Mouse (Mus musculus): ENCODE data around the gene Rfpl4.
"Not testable (repeated sequence)": the region's sequence is repeated elsewhere in the genome, so short reads cannot be mapped to it uniquely, and the experiment has no call there.

The Rfpl4 gene

DNA sequence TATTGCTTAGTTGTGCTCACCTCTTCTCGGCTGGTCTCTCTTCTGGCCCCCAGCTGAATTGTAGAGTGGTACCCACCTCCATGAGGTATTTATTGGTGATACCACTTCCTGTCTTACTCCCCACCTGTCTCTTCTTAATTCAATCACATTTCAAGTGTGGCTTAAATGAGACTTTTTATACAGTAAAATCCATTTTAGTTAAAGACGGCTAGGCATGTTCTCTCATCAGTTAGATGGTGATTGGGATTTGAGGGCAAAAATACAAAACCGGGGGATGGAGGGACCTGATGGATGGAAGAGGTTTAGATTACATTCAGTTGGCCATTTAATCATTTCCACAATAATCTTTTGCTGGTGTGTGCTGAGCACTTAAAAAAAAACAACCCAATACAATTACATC lies at the start of gene Rfpl4:
TSS of gene Rfpl4 (minus strand) at position 101 of the 400 bp plus-strand sequence.
- DNase-seq (ENCODE audit: low spot score): no peak

DNA sequence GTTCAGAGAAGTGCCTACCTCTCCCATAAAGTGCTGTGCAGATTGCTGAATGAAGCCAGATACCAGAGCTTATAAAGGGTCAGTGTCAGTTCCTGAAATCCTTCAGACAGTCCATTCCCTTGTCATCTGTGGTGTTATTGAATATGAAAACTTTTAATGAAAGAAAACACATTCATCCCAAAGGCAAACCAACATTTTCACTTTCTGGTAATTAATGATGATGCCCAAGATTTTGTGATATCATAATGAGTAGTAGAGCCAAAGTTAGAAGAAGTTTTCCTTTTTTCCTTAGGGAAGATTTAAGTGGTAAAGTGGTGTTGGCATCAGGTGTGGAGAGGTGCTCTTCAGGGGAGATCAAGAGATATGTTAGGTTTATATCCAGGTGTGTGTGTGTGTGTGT lies 32.8 kb upstream of the Rfpl4 start, which contains the start of gene Vmn1r55:
TSS of gene Vmn1r55 (minus strand) at position 101 of the 400 bp plus-strand sequence.
- not testable (repeated sequence) for DNase-seq (ENCODE audit: low spot score)

DNA sequence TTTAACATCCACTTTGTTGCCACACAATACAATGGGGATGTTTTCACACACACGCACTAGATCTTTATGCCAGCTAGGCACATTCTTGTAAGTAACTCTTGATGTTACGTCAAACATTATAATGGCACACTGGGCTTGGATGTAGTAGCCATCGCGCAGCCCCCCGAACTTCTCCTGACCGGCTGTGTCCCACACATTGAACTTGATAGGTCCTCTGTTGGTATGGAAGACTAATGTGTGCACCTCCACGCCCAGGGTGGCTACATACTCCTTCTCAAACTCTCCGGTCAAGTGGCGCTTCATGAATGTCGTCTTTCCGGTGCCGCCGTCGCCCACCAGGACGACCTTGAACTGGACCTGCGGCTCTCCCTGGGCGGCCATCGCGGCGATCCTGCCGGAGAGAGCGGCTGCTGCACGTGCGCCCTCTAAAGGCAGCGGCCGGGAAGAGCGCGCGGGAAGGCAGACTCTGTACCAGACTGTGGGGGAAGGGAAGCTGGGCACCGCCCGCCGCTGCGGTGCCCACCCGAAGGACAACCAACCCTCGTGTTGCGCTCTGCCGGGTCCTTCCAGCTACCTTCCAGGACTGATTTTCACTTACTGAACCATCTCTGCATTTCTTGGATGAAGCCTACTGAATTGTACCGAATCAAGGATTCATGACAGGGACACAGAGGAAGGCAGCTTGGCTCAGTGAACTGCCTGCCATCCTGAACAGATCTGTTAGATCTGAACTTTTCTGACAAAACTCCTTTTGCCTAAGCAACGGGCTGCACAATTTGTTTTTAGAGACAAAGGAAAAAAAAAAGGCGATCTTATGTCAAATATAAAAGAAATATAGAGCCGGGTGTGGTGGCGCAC lies 9.0 kb upstream of the Rfpl4 start, which contains the start of gene Rasl2-9:
TSS of gene Rasl2-9 (minus strand) at position 402 of the 858 bp plus-strand sequence.
- DNase-seq (ENCODE audit: low spot score): peak; percentile 63

DNA sequence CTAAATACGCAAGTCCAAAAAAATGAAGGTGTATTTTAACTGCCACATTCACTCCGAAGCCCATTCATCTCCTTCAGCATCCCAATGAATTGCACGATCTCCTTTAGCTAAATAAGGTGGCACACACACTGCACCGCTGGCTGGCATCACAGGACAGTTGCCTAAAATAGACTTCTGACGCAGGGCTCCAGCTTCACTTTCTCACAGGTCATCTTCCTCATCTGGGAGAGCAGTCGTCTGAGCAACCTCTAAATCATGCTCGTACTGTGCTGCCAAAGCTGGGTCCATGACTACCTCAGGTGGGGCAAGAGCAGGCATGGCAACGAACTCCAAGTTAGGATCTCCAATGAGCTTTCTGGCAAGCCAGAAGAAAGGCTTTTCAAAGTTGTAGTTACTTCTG lies 8.3 kb upstream of the Rfpl4 start:
- no peak for DNase-seq (ENCODE audit: low spot score)

DNA sequence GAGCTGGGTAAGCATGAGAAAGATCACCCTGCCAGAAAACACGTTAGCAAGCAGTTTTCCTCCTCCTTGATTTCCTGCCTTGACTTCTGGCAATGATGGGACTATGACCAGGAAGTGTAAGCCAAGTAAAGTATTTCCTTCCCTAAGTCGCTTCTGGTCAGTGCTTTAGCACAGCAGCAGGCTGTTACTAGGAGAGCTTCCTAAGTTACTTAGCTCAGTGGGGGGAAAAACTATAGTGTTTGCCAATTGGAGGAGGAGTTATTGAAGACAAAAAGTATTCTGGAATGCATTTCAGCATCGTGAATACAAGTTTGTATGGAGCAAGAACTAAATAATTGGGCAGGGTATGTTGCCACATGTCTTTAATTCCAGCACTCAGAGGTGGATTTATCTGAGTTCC lies 4.0 kb downstream of the Rfpl4 start:
- DNase-seq (ENCODE audit: low spot score): no peak

DNA sequence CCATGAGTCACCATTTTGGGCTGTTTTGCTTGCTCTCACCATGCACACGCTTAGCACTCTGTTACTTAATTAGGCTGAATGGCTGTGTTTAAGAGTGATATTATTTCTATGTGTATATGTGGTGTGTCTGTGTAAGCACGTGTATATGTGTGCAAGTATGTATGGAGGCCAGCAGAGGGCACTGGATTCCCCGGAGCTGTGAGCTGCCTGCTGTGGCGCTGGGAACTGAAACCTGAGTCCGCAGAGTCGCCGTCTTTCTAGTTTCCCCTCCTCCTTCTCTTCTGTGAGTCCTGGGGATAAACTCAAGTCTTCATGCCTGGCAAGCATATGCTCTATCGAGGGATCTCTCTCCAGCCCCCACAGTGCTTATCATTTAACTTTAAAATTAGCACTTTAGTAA lies 7.4 kb downstream of the Rfpl4 start:
- no peak for DNase-seq (ENCODE audit: low spot score)

DNA sequence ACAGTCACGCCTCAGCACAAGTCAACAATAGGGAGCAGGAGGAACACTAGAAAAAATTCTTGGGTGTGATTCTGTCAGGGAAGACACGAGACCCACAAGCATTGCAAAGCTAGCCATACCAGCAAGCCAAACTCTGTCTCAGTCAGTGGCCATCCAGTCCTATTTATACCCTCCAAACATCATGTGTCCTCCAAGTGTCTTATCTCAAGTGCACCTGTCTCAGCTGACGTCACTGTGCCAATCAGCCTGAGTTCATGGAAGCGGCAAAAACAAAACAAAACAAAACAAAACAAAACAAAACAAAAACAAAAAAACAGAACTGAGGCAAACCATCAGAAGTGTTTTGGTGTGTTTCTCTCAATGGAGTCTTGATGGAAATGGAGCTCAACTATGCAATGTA lies 8.5 kb downstream of the Rfpl4 start:
- no peak for DNase-seq (ENCODE audit: low spot score)

DNA sequence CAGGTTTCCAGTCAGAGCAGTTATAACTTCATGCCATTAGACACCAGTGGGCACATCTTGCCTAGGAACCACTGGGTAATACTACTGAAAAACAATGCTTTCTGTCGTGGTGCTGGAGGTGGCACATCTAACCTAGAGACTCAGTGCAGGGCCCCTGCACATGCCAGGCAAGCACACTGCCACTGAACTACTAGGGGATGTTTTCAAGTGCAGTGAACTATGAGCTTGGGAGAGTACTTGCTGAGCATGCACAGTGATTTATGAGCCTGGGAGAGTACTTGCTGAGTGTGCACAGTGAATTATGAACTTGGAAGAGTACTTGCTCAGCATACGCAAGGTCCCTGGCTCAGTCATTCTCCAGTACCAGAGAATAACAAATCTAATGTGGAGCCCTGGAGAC lies 14.2 kb downstream of the Rfpl4 start:
- no peak for DNase-seq (ENCODE audit: low spot score)

DNA sequence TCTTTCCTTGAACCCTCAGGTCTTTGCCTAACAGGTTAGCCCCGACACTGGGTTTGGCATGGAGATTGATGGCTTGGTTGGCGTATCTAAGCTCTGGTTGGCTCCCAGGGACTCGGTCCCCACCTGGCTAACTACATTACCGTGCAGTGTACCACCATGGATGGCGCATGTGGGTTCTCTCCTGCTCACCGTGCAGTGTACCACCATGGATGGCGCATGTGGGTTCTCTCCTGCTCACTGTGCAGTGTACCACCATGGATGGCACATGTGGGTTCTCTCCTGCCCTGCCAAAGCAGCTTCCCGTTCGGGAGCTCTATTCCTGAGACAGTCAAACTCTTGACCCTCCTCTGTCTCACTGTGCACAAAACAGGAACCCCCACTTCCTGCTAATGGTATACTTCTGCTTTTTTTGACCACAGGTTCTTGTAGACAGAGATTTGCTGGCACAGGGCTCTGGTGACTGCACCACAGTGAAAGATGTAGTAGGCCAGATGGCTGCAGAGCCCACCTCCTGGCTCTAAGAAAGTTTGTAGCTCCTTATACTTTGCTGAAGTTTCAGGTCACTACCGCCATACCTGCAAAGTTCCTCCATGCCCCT lies 15.6 kb downstream of the Rfpl4 start:
- no peak for DNase-seq (ENCODE audit: low spot score)

DNA sequence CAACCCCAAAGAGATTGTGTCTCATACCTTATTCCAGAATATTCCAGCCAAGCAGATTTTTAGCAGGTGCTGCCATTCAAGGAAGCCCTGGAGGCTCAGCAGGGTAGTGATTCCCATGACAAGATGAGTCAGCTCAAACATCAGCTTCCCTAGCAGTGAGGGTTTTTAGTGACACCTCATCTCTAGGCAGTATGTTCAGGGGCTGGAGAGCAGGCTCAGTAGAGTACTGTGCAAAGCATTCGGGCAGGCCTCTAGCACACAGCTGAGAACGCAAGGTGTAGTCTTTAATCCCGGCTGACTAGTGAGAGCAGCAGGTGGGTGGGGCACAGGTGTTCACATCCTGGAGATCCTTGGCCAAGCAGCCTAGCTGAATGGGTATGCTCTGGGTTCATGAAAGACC lies 17.0 kb downstream of the Rfpl4 start:
- DNase-seq (ENCODE audit: low spot score): no peak

DNA sequence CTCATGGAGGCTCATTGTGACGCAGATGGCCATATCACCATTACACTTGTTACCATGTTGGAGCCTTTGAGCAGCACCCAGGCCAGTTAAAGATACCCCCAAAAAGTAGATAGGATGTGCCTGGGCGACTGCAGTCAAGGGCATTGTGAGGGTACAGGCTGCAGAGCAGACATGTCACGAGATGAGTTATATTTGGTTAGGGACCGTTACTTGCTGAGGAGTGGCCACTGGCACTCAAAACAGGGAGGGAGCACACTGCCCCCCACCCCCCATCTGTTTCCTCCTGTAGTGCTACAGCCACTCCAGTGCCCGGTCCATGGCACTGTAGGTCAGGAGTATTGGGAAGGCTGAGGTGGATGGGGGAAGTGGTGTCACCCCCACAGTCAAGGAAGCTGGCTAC lies 18.0 kb downstream of the Rfpl4 start:
- DNase-seq (ENCODE audit: low spot score): no peak

DNA sequence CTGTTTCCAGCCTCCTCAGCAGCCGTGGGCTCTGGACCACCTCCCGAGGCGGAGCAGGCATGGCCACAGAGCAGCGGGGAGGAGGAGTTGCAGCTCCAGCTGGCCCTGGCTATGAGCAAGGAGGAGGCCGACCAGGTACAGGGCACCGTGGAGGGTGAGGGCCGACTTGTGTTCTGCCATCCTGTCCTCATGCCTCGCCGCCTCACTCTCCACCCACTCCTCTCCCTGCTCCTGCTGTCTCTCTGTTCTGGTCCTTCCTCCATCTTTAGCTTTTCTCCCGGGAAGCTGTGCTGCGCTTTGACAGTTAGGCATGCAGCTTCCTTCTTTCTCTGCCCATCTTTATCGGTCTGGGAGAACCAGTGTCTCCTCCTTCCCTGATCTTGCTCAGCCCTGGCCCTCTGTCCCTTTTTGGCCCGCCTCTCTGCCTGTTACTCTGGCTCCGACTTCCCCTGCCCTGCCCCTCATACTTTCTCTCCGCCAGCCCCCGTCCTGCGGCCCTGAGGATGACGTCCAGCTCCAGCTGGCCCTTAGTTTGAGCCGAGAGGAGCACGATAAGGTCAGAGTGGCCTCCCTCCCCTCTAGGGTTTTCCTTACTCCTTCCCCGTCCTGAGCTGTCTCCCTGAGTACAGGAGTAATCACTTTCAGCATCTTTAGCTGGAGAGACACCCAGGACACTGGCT lies 23.8 kb downstream of the Rfpl4 start:
- no peak for DNase-seq (ENCODE audit: low spot score)

DNA sequence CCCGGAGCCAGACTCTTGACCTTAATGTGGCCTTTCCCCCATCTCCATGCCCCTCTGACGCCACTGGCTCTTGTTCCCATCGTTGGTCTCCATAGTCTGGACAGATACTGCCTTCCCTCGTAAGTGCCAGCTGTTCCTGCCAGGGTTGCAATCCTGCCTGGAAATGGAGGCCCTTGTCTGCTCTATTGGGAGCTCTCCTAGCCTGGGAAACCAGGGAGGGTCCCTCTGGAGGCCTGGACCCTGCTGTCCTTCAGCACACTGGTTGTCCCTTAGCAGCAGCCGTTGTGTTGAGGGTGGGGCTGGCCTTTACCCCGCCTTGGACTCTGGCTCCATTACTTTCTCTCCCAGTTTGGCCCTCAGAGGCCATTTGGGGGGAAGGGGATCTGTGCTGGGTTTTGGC lies 24.4 kb downstream of the Rfpl4 start:
- no peak for DNase-seq (ENCODE audit: low spot score)

DNA sequence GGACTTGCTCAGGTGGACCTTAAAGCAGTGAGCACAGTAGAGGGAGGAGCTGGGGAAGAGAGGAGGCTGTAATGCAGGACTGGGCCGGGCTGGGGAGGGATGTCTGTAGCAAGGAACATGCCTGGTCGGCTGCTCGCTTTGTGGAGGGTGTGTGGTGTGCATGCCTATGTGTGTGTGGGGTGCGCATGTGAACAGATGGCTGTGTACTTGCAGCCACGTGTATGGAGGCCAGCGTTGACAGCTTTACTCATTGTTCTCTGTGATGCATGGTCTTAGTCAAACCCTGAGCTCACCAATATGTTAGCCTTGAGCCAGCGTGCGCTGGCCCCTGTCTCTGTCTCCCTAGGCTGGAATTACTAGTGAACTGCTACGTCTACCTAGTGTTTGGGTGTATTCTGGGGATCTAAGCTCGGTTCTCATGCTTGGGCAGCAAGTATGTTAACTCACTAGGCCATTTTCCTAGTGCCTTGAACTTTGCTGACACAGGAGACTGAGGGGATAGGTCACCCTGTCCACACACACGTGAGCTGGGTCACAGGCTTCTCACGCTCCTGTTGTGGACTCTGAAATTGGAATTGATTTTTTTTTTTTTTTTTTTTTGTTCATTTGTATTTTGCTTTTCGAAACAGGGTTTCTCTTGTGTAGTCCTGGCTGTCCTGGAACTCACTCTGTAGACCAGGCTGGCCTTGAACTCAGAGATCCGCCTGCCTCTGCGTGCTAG lies 25.6 kb downstream of the Rfpl4 start:
- no peak for DNase-seq (ENCODE audit: low spot score)

DNA sequence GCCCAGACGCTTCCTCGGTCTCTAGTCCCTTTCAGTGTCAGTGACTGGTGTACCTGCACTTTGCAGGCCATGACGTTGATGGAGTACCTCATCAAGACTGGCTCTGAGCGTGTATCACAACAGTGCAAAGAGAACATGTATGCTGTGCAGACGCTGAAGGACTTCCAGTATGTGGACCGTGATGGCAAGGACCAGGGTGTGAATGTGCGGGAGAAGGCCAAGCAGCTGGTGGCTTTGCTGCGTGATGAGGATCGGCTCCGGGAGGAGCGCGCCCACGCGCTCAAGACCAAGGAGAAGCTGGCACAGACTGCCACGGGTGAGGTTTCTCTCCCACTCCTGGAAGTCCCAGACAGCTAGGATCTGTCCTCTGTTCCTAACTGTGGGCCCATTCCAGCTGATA lies 26.9 kb downstream of the Rfpl4 start:
- DNase-seq (ENCODE audit: low spot score): no peak

DNA sequence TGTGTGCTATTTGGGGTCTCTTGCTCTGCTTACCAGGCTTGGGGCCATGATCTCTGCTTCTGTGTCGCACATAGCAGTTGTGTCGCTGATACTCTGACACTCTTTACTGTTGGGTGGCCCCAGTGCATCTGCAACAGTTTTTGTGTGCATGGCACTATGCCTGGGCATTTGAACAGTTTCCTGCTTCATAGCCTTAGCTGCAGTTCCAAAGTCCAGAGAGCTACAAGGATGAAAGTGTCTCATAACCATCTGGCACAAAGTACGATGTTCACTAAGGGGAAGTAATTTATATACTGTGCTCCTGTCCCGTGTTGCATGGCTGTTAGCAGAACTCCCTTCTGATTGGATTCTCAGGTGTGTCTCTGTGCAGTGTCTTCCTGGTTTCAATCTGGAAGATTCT lies 28.9 kb downstream of the Rfpl4 start:
- no peak for DNase-seq (ENCODE audit: low spot score)

DNA sequence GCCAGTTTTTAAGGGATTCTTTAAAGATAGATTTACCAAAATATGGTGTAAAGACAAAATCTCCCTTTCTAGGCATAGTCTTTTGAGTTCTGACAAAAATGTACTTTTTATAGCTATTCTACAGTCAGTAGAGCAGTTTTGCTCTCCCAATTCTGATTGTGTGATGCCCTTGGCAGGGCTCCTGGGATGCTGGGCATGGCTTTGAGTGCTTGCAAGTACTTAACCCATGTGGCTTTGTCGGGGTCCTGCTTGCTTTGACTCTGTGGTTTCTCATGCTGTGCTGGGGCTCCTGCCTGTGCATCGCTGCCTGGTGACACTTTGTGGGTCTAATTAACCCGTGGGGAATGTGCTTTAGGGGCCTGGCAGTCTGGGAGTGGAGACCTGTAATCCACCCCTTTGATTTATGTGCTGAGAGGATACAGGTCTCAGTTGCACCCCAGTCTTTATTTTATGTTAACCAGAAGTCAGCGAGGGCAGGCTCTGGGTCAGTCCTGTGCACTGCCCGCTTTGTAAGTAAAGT lies 29.8 kb downstream of the Rfpl4 start:
- no peak for DNase-seq (ENCODE audit: low spot score)

DNA sequence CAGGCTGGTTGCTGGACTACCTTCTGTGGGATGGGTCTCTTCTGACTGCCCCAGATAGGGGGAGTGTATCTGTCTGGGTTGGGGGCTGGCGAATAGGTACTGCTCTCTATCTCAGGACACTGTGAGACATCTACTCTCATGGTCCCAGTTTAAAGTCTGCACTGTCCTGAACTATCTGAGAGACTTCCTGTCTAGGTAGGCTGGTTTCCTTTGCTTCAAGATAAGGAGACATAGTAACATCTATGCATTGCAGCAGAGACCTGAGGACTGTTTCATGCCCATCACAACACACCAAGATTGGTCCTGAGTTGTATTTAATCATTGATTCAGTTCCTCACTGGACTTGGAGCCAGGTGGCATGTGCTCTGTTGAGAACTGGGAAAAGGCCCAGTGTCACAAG lies 31.2 kb downstream of the Rfpl4 start:
- DNase-seq (ENCODE audit: low spot score): no peak

DNA sequence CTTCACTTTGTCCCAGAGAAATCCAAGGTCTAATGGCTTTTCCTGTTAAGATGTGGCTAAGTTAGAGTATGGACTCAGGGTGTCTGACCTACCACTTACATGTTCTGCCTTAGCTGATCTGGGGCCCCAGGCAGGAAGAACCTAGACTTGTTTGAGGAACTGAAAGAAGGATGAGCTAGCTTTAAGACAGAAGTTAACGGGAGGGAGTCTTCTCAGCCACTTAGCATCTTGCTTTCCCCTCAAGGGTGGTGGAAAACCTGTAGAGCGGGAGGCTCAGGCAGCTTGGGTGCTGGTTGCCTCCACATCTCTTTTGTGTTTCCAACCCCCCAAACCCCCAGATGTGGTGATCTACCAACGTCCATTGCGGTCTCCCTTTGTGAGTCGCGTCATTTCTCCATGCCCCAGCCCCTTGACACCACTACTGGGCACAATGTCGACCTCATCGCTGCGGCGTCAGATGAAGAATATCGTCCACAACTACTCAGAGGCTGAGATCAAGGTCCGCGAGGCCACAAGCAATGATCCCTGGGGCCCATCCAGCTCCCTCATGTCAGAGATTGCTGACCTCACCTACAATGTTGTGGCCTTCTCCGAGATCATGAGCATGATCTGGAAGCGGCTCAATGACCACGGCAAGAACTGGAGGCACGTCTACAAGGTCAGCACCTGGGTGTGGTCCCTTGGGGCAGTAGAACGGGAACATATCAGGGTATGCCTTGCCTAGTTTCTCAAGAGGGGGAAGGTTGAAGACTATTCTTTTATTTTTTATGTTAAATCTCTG lies 33.2 kb downstream of the Rfpl4 start:
- DNase-seq (ENCODE audit: low spot score): no peak

DNA sequence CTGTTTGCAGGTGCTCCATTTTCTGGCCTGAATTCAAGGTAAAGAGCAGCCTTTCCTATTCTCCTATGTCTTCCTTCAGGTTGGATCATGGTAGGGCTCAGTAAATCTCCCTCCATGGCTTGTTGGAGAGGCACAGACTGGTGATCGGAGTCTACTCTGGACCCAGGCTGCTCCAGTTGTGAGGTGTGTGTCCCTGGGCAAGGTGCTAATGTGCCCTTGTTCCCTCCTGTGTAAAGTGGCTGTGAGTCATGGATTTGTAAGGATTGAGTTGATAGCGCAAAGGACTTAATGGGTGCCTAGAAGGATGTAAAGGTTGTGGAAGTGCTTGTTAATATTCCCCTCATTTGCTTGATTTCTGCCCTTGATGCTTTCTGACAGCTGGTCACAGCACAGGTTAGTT lies 34.8 kb downstream of the Rfpl4 start:
- DNase-seq (ENCODE audit: low spot score): no peak

DNA sequence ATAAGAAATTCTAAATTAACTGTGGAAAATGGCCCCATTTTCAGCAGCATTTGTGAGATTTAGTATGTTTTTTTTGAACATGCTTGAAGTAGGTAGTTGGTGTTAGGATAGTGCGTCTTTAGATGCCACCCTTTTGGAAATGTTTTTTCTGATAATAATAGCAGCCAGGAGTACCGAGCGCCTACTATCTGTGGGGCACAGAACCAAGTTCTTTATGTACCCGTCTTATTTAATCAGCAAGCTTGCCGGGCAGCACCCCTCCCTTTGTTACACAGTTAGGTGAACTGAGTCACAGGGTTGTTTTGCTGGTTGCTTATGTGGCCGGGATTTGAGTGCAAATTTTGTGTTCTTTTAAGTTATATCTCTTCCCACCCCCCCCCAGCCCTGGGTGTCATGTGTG lies 35.5 kb downstream of the Rfpl4 start:
- no peak for DNase-seq (ENCODE audit: low spot score)

Data from layer of hippocampus, adult 9-10 months (tissue).